Mouse (Mus musculus) gastrocnemius, adult 8-10 months (tissue): ENCODE measurements around the gene Trim2. TPM values are rescaled to one million over a fixed set of nuclear protein-coding genes. Genes with fewer than 3 reads are reported as not detected.

Experiments
- DNase-seq, 2 experiments: peaks; one replicate each; pipeline ENCODE4 v3.0.0; 2022; ENCODE audit warnings: low spot score in 2 of 2
- total RNA-seq, 4 experiments: library from RNA; stranded (reverse); gene quantifications; 2 replicates each; pipeline ENCODE4 v1.2.4; 2022

Gene Trim2
- total RNA-seq, 4 experiments from 2014 or later = 0.92 to 3.0 (median 1.8) TPM

- DNase-seq = no peak
Observed at GRCm38 (mm10) chr3:84154721-84155141, 151.9 kb downstream of the Trim2 start.

GRCm38 (mm10) chr3:84149831-84150230, 156.8 kb downstream of the Trim2 start:
- no peak for DNase-seq

- no peak for DNase-seq
Observed at GRCm38 (mm10) chr3:84140947-84141346, 165.7 kb downstream of the Trim2 start.

DNA sequence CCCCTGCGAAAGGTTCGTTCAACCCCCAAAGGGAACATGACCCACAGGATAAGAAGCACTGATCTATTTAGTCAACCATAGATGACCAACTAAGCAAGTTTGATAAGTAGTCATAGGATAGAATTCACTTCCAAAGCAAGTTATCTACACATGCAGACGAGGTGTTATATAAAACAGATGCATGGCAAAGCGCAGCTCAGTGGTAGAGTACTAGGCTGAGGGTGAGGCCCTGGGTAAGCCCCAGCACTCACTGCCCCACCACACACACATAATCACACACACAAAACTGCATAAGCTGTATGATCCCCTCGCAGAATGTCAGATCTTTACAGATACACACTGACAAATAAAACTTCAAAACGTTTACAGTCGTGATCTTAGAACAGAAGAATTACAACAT, 170.2 kb downstream of the Trim2 start:
- DNase-seq = no peak

- no peak for DNase-seq
Observed at GRCm38 (mm10) chr3:84135933-84136332, 170.7 kb downstream of the Trim2 start.

- no peak for DNase-seq
Observed at GRCm38 (mm10) chr3:84135387-84135786, 171.3 kb downstream of the Trim2 start.

- no peak for DNase-seq
Observed at GRCm38 (mm10) chr3:84131369-84131768, 175.3 kb downstream of the Trim2 start.

DNA sequence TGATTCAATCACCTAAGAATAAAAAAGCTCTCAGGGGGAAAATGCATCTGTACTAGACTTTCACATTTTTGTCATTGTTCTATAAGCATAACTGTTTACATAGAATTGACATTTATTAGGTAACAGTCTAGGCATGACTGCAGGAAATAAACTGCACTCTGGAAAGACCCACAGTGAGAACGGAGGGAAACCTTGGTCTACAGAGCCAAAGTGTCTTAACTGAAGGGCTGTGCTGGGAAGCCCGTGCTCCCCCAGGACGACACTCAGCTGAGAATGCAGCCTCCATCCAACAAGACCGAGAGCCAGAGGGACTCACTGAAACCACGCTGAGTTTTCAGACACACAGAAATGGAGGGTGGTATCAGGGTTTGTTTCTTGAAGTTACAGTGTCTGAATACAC, 175.9 kb downstream of the Trim2 start:
- DNase-seq = no peak

GRCm38 (mm10) chr3:84128871-84129870, 177.5 kb downstream of the Trim2 start:
- no peak for DNase-seq

- DNase-seq = no peak
Observed at GRCm38 (mm10) chr3:84127431-84127830, 179.2 kb downstream of the Trim2 start.

DNA sequence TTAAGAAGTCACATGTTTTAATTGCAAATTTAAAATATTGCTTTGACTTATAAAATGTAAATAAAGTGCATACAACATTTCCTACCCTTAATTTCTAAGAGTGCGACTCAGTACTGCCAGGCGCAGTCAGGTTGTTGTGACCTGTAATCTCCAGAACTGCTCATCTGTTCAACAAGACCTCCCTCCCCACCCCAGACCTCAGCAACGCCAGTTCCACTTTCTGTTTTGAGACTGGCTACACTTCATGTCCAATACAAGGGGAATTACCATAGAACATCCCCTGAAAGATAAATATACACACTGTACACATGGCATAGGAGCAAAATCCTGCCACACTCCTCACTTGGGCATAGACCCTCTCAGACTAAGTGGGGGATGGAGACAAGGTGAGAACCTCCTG, 180.0 kb downstream of the Trim2 start:
- DNase-seq = no peak

DNA sequence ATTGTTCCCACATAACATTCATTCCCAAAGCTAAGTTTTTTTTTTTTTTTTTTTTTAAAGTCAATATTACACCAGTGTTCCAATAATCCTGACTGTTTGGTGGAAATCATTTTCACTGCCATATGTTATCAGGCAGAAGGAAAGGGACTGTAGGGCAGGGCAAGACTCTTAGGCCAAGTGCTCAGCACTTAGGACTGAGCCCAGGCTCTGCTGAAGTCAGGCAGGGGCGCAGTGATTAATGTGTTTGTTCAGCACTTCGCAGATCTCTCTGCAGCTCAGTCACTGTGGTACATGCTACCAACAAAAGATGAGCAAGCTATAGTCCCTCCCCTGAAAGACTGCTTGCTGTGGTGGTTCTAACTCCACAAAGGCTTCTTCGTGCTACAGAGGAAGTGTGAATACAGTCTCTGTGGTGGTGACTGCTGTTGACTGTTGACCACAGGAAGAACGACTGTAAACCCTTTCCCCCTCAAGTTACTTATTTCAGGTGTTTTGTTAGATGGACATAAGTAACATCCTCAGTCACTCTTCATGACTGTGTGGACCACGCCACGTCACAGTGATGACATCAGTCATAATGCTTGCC, 180.9 kb downstream of the Trim2 start:
- DNase-seq = no peak

GRCm38 (mm10) chr3:84123461-84123860, 183.2 kb downstream of the Trim2 start:
- DNase-seq = no peak

GRCm38 (mm10) chr3:84118718-84119117, 188.0 kb downstream of the Trim2 start:
- no peak for DNase-seq

DNA sequence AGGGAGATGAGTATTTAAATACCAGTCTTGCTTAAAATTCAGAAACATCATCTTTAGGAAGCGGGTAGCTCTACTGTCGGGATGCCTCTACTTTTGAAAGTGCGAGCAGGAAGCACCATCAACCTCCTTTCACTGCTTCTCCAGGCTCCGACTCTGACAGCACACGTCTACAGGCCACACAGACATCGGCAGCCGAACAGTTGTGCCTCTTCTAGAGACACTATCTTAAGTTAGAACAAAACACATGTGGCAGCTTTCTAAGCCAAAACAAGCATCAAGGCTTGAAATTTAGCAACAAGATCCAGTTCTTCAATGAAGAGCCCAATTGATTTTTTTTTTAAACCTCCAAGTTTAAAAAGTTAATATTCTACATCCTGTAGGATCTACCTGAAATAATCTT, 188.5 kb downstream of the Trim2 start:
- DNase-seq = no peak

Other genes starting within 250 kb of the Trim2 start
- gene Mnd1, start 151.1 kb downstream of the Trim2 start, total RNA-seq = 1 to 10 TPM in 3 of 4 experiments, under 1 TPM in 1; 0.77 to 1.9 (median 1.3) TPM
- gene Gm6525, start 132.8 kb downstream of the Trim2 start, total RNA-seq = not detected
- gene Fhdc1, start 173.6 kb upstream of the Trim2 start, total RNA-seq = under 1 TPM in 3 of 4 experiments, not detected in 1; 0.09 to 0.15 (median 0.13) TPM